Mouse (Mus musculus): ENCODE data around the gene Mgrn1. TPM values are rescaled to one million over a fixed set of nuclear protein-coding genes. Genes with fewer than 3 reads are reported as not detected.

Mgrn1 gene
- polyA plus RNA-seq, 1 experiment, result 98.3 TPM

DNA sequence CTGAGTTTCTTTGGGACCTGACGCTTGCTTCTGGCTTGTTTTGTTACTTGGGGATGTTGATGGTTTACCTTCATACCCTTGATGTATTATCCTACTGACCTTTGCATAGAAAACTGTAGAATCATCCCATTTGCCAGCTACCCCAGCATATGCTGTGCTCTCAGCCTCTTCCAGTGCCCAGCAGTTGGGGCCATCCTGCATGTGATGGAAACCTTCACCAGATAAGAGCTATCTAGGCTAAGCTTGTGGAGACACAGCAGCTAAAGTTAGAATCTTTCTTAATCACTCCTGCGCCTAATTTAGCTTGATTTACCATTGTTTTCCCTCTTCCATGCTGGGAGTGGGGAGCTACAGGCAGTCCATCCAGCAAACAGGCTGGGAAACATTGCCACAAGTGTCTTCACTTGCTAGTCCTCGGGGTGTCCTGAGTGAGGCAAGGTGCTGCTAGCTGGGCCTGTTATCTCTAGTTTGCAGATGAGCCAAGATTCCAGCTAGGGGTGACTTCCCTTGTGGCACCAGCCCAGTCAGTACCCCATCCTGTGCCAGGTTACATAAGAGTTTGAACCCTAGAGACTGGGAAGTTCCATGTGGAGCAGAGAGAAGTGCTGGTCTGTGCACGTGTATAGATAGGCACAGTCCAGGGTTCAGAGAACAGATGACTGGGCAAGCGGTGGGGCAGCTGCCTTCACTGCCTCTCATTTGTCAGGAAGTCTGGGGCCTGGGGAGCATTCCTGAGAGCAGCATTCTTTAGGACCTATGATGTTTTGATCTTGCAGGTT is 10.4 kb downstream of the Mgrn1 start:
- H3K4me3 ChIP-seq (ENCODE audit: control insufficient read depth, insufficient read depth, low read length), result no peak overlapping the region
- DNase-seq, result no peak

DNA sequence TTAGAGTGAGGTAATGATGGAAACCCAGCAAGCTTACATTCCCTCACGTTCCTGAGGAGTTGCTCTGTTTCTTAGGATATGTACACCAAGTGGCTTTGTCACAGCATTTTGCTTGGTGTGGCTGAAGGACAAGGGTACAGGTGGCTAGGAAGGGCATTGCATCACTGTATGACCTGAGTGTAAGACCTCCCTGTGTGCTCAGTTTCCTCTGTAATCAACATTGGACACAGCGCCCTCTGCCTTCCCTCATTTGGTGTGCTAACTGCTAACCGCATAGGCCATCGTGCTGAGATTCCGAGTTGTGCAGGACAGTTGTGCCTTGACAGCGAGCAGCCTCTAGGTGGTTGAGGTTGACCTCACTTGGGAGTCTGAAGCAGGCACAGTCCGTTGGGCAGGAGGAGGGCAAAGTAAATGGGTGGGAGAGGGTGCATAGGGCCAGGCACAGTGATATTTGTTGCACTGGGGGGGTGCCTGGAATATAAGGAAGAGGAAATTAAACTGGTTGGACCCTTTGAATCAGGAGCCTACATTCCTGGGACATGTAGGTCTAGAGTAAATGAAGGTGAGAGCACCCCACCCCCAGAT is 11.2 kb downstream of the Mgrn1 start:
- no peak overlapping the region for H3K27ac ChIP-seq (ENCODE audit: control insufficient read depth, insufficient read depth, low read length)
- no peaks in the 10 kb centered on the region for H3K27me3 ChIP-seq (ENCODE audit: control insufficient read depth, insufficient read depth, low read length)
- TF ChIP-seq CTCF (IDR thresholded peaks at IDR 0.05; ENCODE audit: borderline replicate concordance, control insufficient read depth, extremely low read depth, insufficient read depth, low read length, poor library complexity), result no peak
- TF ChIP-seq POLR2A (IDR thresholded peaks at IDR 0.05; ENCODE audit: control insufficient read depth, extremely low read depth, insufficient read depth, low read length, poor library complexity), result no peak
- WGBS, result 89% methylated on average over 7 of the region's 7 CpGs
- H3K36me3 ChIP-seq (ENCODE audit: control insufficient read depth, insufficient read depth, low read length), result no peaks in the 10 kb centered on the region
- H3K4me3 ChIP-seq (ENCODE audit: control insufficient read depth, insufficient read depth, low read length), result no peak overlapping the region
- H3K4me1 ChIP-seq (replicated peaks; ENCODE audit: control insufficient read depth, insufficient read depth, low read length), result peaks cover 6% of the 10 kb centered on the region
- DNase-seq, result no peak

More for the DNA sequence above, 10.4 kb downstream of the Mgrn1 start:
- H3K36me3 ChIP-seq (ENCODE audit: control insufficient read depth, insufficient read depth, low read length), result no peaks in the 10 kb centered on the region
- H3K27me3 ChIP-seq (ENCODE audit: control insufficient read depth, insufficient read depth, low read length), result no peaks in the 10 kb centered on the region
- 89% methylated on average over 5 of the region's 5 CpGs for WGBS
- no peak for TF ChIP-seq POLR2A (IDR thresholded peaks at IDR 0.05; ENCODE audit: control insufficient read depth, extremely low read depth, insufficient read depth, low read length, poor library complexity)
- TF ChIP-seq CTCF (IDR thresholded peaks at IDR 0.05; ENCODE audit: borderline replicate concordance, control insufficient read depth, extremely low read depth, insufficient read depth, low read length, poor library complexity), result no peak
- peaks cover 6% of the 10 kb centered on the region for H3K4me1 ChIP-seq (replicated peaks; ENCODE audit: control insufficient read depth, insufficient read depth, low read length)
- H3K27ac ChIP-seq (ENCODE audit: control insufficient read depth, insufficient read depth, low read length), result no peak overlapping the region

DNA sequence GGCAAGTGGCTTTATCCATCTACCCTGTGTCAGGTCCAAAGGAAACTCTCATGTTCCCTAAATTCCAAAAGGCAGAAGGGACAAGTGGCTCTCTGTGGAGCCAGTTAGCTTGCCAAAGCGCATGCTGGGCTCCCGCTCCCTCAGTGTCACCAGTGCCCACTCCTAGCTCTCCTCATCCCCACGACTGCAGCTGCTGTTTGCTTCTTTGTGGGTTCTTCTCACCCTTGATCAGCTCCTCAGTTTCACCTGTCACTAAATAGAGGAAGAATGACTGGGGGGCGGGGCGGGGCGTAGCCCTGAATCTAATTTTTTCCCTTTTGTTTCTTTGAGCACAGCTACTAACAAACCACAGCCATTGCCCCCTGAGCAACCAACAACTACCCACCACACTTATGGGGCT is 12.8 kb downstream of the Mgrn1 start:
- H3K4me3 ChIP-seq (ENCODE audit: control insufficient read depth, insufficient read depth, low read length), result no peak overlapping the region
- no peak for DNase-seq
- TF ChIP-seq CTCF (IDR thresholded peaks at IDR 0.05; ENCODE audit: borderline replicate concordance, control insufficient read depth, extremely low read depth, insufficient read depth, low read length, poor library complexity), result no peak
- TF ChIP-seq POLR2A (IDR thresholded peaks at IDR 0.05; ENCODE audit: control insufficient read depth, extremely low read depth, insufficient read depth, low read length, poor library complexity), result no peak
- no peaks in the 10 kb centered on the region for H3K36me3 ChIP-seq (ENCODE audit: control insufficient read depth, insufficient read depth, low read length)
- H3K4me1 ChIP-seq (replicated peaks; ENCODE audit: control insufficient read depth, insufficient read depth, low read length), result peaks cover 6% of the 10 kb centered on the region
- H3K27me3 ChIP-seq (ENCODE audit: control insufficient read depth, insufficient read depth, low read length), result no peaks in the 10 kb centered on the region
- WGBS, result 22% methylated on average over 6 of the region's 6 CpGs
- no peak overlapping the region for H3K27ac ChIP-seq (ENCODE audit: control insufficient read depth, insufficient read depth, low read length)

DNA sequence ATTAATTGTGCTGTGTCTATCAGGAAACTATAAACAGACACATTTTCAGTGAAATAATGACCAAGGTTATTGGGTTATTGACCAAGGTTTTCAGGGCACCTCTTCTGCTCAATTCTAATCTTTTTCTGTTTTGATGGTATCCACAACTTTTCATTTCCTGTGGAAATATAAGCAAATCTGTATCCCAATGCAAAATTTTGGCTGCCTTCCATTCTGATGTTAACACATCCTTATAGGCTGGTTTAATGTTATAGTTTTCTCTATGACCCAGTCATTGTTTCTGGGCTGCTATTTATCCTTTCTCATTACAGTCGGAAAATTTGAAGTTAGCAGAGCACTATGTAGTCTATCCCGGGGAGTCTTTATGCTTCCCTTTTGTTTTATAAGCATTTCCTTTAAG is 13.7 kb downstream of the Mgrn1 start:
- TF ChIP-seq CTCF (IDR thresholded peaks at IDR 0.05; ENCODE audit: borderline replicate concordance, control insufficient read depth, extremely low read depth, insufficient read depth, low read length, poor library complexity) (no peak), POLR2A (IDR thresholded peaks at IDR 0.05; ENCODE audit: control insufficient read depth, extremely low read depth, insufficient read depth, low read length, poor library complexity) (no peak)
- DNase-seq, result no peak
- Histone ChIP-seq H3K4me3 (ENCODE audit: control insufficient read depth, insufficient read depth, low read length) (no peak overlapping the region), H3K4me1 (replicated peaks; ENCODE audit: control insufficient read depth, insufficient read depth, low read length) (peaks cover 6% of the 10 kb centered on the region), H3K27me3 (ENCODE audit: control insufficient read depth, insufficient read depth, low read length) (no peaks in the 10 kb centered on the region), H3K36me3 (ENCODE audit: control insufficient read depth, insufficient read depth, low read length) (no peaks in the 10 kb centered on the region), H3K27ac (ENCODE audit: control insufficient read depth, insufficient read depth, low read length) (no peak overlapping the region)
- 98% methylated on average over 2 of the region's 2 CpGs for WGBS

DNA sequence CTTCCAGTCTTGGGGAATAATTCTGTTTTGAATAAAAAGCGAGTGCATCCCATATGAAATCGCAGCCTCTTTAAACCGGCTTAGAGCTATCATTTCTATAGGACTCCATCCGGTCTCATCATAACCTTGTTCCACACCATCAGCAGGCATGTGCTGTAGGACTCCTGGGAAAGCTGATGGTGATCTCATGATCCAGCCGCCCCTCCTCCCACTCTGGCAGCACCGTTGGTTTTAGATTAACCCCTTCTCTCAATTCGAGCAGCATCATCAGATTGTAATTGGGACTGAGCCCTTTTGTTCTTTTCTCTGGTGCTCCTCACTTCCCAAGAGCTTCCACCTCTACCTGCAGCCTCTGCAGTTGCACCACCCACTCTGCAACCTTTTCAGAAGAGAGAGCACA is 15.1 kb downstream of the Mgrn1 start:
- Histone ChIP-seq H3K4me1 (replicated peaks; ENCODE audit: control insufficient read depth, insufficient read depth, low read length) (peaks cover 6% of the 10 kb centered on the region), H3K27me3 (ENCODE audit: control insufficient read depth, insufficient read depth, low read length) (no peaks in the 10 kb centered on the region), H3K27ac (ENCODE audit: control insufficient read depth, insufficient read depth, low read length) (no peak overlapping the region), H3K4me3 (ENCODE audit: control insufficient read depth, insufficient read depth, low read length) (no peak overlapping the region), H3K36me3 (ENCODE audit: control insufficient read depth, insufficient read depth, low read length) (no peaks in the 10 kb centered on the region)
- DNase-seq, result no peak
- WGBS, result 96% methylated on average over 7 of the region's 7 CpGs
- TF ChIP-seq POLR2A (IDR thresholded peaks at IDR 0.05; ENCODE audit: control insufficient read depth, extremely low read depth, insufficient read depth, low read length, poor library complexity) (no peak), CTCF (IDR thresholded peaks at IDR 0.05; ENCODE audit: borderline replicate concordance, control insufficient read depth, extremely low read depth, insufficient read depth, low read length, poor library complexity) (no peak)

DNA sequence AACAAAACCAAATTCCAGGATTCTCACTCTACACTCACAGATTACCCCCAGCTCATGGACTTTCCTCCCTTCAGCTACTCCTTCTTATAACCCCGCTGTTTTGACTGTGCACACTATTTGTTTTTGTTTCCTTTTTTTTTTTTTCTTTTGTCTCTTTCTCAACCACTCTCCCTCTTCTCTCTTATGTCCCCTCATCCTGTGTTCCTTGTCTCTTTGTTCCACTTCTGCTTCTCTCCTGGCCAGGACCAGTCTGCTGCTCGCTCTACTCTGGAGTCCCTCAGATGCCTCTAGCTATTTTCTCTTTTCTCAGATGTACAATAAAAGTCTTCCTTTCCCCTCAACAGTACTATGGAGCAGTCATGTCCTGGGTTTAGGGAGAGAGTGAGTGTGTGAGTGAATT is 16.3 kb downstream of the Mgrn1 start:
- no peaks in the 10 kb centered on the region for H3K27me3 ChIP-seq (ENCODE audit: control insufficient read depth, insufficient read depth, low read length)
- H3K4me1 ChIP-seq (replicated peaks; ENCODE audit: control insufficient read depth, insufficient read depth, low read length), result peaks cover 6% of the 10 kb centered on the region
- no peak for DNase-seq
- H3K4me3 ChIP-seq (ENCODE audit: control insufficient read depth, insufficient read depth, low read length), result no peak overlapping the region
- no peak overlapping the region for H3K27ac ChIP-seq (ENCODE audit: control insufficient read depth, insufficient read depth, low read length)
- H3K36me3 ChIP-seq (ENCODE audit: control insufficient read depth, insufficient read depth, low read length), result no peaks in the 10 kb centered on the region
- 95% methylated on average over 2 of the region's 2 CpGs for WGBS
- no peak for TF ChIP-seq CTCF (IDR thresholded peaks at IDR 0.05; ENCODE audit: borderline replicate concordance, control insufficient read depth, extremely low read depth, insufficient read depth, low read length, poor library complexity)
- no peak for TF ChIP-seq POLR2A (IDR thresholded peaks at IDR 0.05; ENCODE audit: control insufficient read depth, extremely low read depth, insufficient read depth, low read length, poor library complexity)
